Mouse (Mus musculus): ENCODE data around the gene Itln1.

DNA sequence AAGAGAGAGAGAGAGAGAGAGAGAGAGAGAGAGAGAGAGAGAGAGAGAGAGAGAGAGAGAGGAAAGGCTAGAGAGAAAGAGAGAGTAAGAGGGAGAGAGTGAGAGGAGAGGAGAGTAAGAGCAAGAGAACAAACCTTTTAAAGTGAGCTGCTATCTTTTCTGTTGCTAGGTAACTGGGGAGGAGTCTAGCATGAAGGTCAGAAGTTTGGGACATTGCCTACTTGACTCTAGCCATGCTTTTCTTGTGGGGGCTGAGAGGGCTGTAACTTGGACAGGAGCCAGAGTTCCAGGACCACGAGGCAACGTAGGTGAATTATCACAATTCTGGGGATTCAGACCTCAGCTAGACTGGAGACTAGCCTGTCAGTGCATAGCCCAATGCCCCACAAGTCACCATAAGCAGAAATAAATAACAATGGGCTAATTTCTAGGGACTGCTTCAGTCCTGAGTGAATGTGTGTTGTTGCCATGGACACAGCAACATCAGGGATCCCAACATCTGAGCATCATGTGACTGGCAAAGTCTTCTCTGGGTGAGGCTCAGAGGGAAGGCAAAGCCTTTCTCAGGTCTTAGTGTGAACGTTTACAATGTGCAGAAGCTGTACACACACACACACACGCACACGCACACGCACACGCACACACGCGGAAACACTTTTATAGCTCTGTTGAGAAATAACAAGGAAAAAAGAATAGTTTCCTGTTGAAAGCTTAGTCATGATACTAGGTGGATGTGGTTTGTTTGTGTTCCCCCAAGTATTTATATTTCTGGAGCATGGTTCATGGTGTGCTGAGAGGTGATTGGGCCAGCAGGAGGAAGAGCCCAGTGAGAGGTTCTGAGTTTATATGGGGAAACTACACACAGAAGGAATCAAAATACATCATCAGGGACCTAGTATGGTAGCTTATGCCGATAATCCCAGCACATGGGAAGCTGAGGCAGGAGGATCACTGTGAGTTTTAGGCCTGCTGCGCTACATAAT is 18.6 kb upstream of the Itln1 start:
- TF ChIP-seq CTCF (IDR thresholded peaks at IDR 0.05; ENCODE audit: extremely low read depth, insufficient read length, insufficient replicate concordance, low read depth, low read length) (no peak), POLR2A (IDR thresholded peaks at IDR 0.05; ENCODE audit: low read depth, low read length) (no peak)
